ENCODE assay signal across 17 mouse cellular contexts in genomic region chr11:119098202-119098601, GRCm38 (mm10). TPM values are rescaled to one million over a fixed set of nuclear protein-coding genes. Genes with fewer than 3 reads are reported as not detected.
DNase-seq lines count a peak whose midpoint lies in the region; TF ChIP-seq lines count a peak whose summit lies in the region.
"Had no signal": no experiment of that assay in that cellular context is flagged by ENCODE, and none has a peak within 500 bp of the region (broad histone marks: within the 10 kb centered on the region; RNA-seq: fewer than 3 reads in every experiment).

No protein-coding gene starts in this region.

- H3K4me3 ChIP-seq in C2C12 (ENCODE audit: insufficient read depth, poor library complexity, severe bottlenecking) (no peak overlapping the region), myocyte (no peak overlapping the region)

- TF ChIP-seq POLR2A in myocyte (IDR thresholded peaks at IDR 0.05; ENCODE audit: insufficient read length, low read depth) = no peak

- TF ChIP-seq CTCF in C2C12 (IDR thresholded peaks at IDR 0.05; ENCODE audit: control insufficient read depth, insufficient read depth, insufficient read length) = no peak

- H3K27me3 ChIP-seq in C2C12 (ENCODE audit: control insufficient read depth, insufficient read depth, insufficient read length) (no peaks in the 10 kb centered on the region), myocyte (ENCODE audit: control insufficient read depth, insufficient read depth, insufficient read length) (no peaks in the 10 kb centered on the region)
- H3K27me3 ChIP-seq: Patski had no signal

- H3K36me3 ChIP-seq in C2C12 (ENCODE audit: control insufficient read depth, insufficient read depth) (no peaks in the 10 kb centered on the region), myocyte (ENCODE audit: control insufficient read depth, insufficient read depth) (no peaks in the 10 kb centered on the region)
- H3K36me3 ChIP-seq: G1E had no signal

- DNase-seq in kidney, adult 8-10 months = no peak
- no peak for DNase-seq in urinary bladder, adult 18-20 months (ENCODE audit: low spot score in 2 of 2)
- DNase-seq: adrenal gland, adult 2 months; adrenal gland, adult 8-10 months; adrenal gland, postnatal 10 days; adrenal gland, postnatal 14 days; adrenal gland, postnatal 25 days; adrenal gland, postnatal 36 days; B cell, adult 2 months; cerebellum, adult 11 months; cerebellum, adult 11-12 months; cerebellum, adult 18-20 months; cerebellum, adult 2 months had no signal

- H3ac ChIP-seq in C2C12 (ENCODE audit: control insufficient read depth, insufficient read length, low read depth) (no peak overlapping the region), myocyte (ENCODE audit: control insufficient read depth, insufficient read length) (no peak overlapping the region)

- no peak overlapping the region for H3K4me2 ChIP-seq in myocyte (ENCODE audit: low read depth)

- H3K79me2 ChIP-seq in C2C12 (ENCODE audit: control insufficient read depth, insufficient read depth) = no peaks in the 10 kb centered on the region
- no peaks in the 10 kb centered on the region for H3K79me2 ChIP-seq in myocyte (ENCODE audit: control insufficient read depth, insufficient read depth)

- H3K79me3 ChIP-seq in C2C12 (ENCODE audit: low read depth) = no peaks in the 10 kb centered on the region

TF ChIP-seq in C2C12, 6 proteins besides CTCF, POLR2A, EP300 and RAD21:
- TF ChIP-seq MYOD1 (IDR thresholded peaks at IDR 0.05; ENCODE audit: control insufficient read depth, insufficient read length, low read depth) = peak; percentile 73
- TF ChIP-seq USF1 (IDR thresholded peaks at IDR 0.05; ENCODE audit: low read depth) = no peak

TF ChIP-seq in myocyte, 11 proteins besides CTCF, POLR2A, EP300 and RAD21:
- no peak for TF ChIP-seq MYOG (IDR thresholded peaks at IDR 0.05; ENCODE audit: control insufficient read depth in 1 of 3, insufficient read depth in 1 of 3, insufficient read length in 2 of 3, low read depth in 2 of 3)
- TF ChIP-seq CEBPB (IDR thresholded peaks at IDR 0.05; ENCODE audit: insufficient read depth, poor library complexity, severe bottlenecking) = no peak
- peak; percentile 12 to 86 (median 84) for TF ChIP-seq MYOD1 (IDR thresholded peaks at IDR 0.05; ENCODE audit: control insufficient read depth in 1 of 3, insufficient read length in 2 of 3, low read depth in 2 of 3)
- TF ChIP-seq POLR2AphosphoS2 (IDR thresholded peaks at IDR 0.05; ENCODE audit: insufficient read length, low read depth) = no peak
- TF ChIP-seq TCF3 (IDR thresholded peaks at IDR 0.05; ENCODE audit: insufficient read length, low read depth) = peak; percentile 31

RNA-seq across cellular contexts. Expression of gene Cbx4, which starts 12.2 kb away (rescaled TPM):
- 12.1 TPM for polyA plus RNA-seq in C2C12 (2012; fragmentation: generic; extraction: Trizol)
- 29.9 TPM for polyA plus RNA-seq in myocyte (2012; fragmentation: generic; extraction: Trizol)

RNA-seq across cellular contexts. Expression of gene Cbx8, which starts 57.4 kb away (rescaled TPM):
- polyA plus RNA-seq in C2C12 (2012; fragmentation: generic; extraction: Trizol) (6.4 TPM), myocyte (2012; fragmentation: generic; extraction: Trizol) (4.9 TPM)
- polyA plus RNA-seq: G1E had no signal
